Mouse (Mus musculus): ENCODE data around the gene Resf1. TPM values are rescaled to one million over a fixed set of nuclear protein-coding genes. Genes with fewer than 3 reads are reported as not detected.
"Not testable (repeated sequence)": the region's sequence is repeated elsewhere in the genome, so short reads cannot be mapped to it uniquely, and the experiment has no call there.

The Resf1 gene
- polyA plus RNA-seq, 1 experiment from 2014 or later = 41.6 TPM

- H3K4me3 ChIP-seq = no peak overlapping the region
Measured at GRCm38 (mm10) chr6:149311778-149312177, 2.6 kb downstream of the Resf1 start.

DNA sequence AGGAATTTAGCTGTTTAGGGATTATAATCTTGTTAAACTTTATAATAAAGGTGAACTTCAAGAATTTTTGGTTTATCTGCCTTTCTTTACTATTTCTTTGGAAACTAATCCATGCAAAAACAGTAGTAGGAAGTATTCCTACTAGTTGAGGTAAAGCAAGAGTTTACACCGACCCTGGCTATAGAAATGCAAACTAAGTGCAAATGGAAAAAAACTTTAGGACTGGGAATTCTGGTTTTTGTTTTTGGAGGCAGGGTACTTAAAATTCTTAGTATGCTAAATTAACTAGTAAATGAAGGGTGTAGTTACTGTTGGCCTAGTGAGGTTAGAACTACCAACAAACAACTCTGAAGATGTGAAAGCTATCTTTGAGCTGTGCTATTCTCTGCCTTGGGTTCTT is 3.0 kb downstream of the Resf1 start:
- Histone ChIP-seq H3K4me1 (peaks cover 14% of the 10 kb centered on the region), H3K4me3 (no peak overlapping the region), H3K9me3 (no peaks in the 10 kb centered on the region), H3K9ac (no peak overlapping the region), H3K27me3 (replicated peaks) (no peaks in the 10 kb centered on the region), H3K4me2 (replicated peaks) (no peak overlapping the region), H3K27ac (no peak overlapping the region), H3K36me3 (peaks cover 18% of the 10 kb centered on the region; the same call in 1 of the 2 replicates)
- ATAC-seq (ENCODE audit: low FRiP score, low read depth) = no peak
- 61% methylated on average over 1 of the region's 1 CpGs for WGBS

More at GRCm38 (mm10) chr6:149311778-149312177, 2.6 kb downstream of the Resf1 start:
- WGBS = 97% methylated on average over 1 of the region's 1 CpGs
- Histone ChIP-seq H3K4me2 (replicated peaks) (0 out of 2 replicates have a peak overlapping the region, but pooled peaks have one; percentile 9), H3K9me3 (no peaks in the 10 kb centered on the region), H3K27me3 (replicated peaks) (no peaks in the 10 kb centered on the region), H3K36me3 (peaks cover 18% of the 10 kb centered on the region; the same call in 1 of the 2 replicates), H3K9ac (no peak overlapping the region), H3K27ac (no peak overlapping the region), H3K4me1 (peaks cover 14% of the 10 kb centered on the region)
- no peak for ATAC-seq (ENCODE audit: low FRiP score, low read depth)

- peaks cover 35% of the 10 kb centered on the region for H3K36me3 ChIP-seq
Measured at GRCm38 (mm10) chr6:149314918-149315317, 5.7 kb downstream of the Resf1 start.

GRCm38 (mm10) chr6:149323523-149324241 is 14.5 kb downstream of the Resf1 start:
- no peaks in the 10 kb centered on the region for H3K9me3 ChIP-seq
- H3K27me3 ChIP-seq (replicated peaks) = no peaks in the 10 kb centered on the region
- H3K4me2 ChIP-seq (replicated peaks) = no peak overlapping the region
- no peak overlapping the region for H3K27ac ChIP-seq
- peaks cover 74% of the 10 kb centered on the region for H3K36me3 ChIP-seq
- H3K4me1 ChIP-seq = no peaks in the 10 kb centered on the region
- ATAC-seq (ENCODE audit: low FRiP score, low read depth) = no peak
- H3K9ac ChIP-seq = no peak overlapping the region
- WGBS = 95% methylated on average over 4 of the region's 4 CpGs
- no peak overlapping the region for H3K4me3 ChIP-seq

More at GRCm38 (mm10) chr6:149314918-149315317, 5.7 kb downstream of the Resf1 start:
- H3K27ac ChIP-seq = no peak overlapping the region
- H3K4me3 ChIP-seq = no peak overlapping the region
- no peak overlapping the region for H3K9ac ChIP-seq
- H3K27me3 ChIP-seq (replicated peaks) = no peaks in the 10 kb centered on the region
- no peaks in the 10 kb centered on the region for H3K9me3 ChIP-seq
- no peak overlapping the region for H3K4me2 ChIP-seq (replicated peaks)
- no peak for ATAC-seq (ENCODE audit: low FRiP score, low read depth)
- WGBS = 92% methylated on average over 2 of the region's 2 CpGs
- peaks cover 9% of the 10 kb centered on the region; the same call in 1 of the 2 replicates for H3K4me1 ChIP-seq

DNA sequence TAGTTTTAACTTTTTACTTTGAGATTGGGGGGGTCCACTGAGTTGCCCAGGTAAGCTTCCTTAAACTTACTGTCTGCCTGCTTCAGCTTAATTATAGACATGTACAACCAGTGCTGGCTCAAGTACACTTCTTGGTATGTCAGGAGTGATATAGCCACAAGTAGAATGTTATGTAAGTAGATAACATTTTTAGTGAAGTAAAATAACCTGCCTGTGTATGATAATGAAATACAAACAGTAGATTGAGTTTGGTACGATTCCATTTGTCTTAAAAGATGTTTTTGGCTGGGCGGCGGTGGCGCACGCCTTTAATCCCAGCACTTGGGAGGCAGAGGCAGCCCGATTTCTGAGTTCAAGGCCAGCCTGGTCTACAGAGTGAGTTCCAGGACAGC is 15.0 kb downstream of the Resf1 start:
- Histone ChIP-seq H3K27ac (no peak overlapping the region), H3K4me3 (no peak overlapping the region), H3K27me3 (replicated peaks) (no peaks in the 10 kb centered on the region), H3K4me2 (replicated peaks) (no peak overlapping the region), H3K36me3 (peaks cover 78% of the 10 kb centered on the region), H3K9ac (no peak overlapping the region), H3K9me3 (no peaks in the 10 kb centered on the region), H3K4me1 (no peaks in the 10 kb centered on the region)
- ATAC-seq (ENCODE audit: low FRiP score, low read depth) = no peak
- WGBS = 96% methylated on average over 6 of the region's 6 CpGs

GRCm38 (mm10) chr6:149329071-149329470 is 19.9 kb downstream of the Resf1 start:
- H3K27me3 ChIP-seq (replicated peaks) = no peaks in the 10 kb centered on the region
- no peaks in the 10 kb centered on the region for H3K4me1 ChIP-seq
- H3K27ac ChIP-seq = no peak overlapping the region
- H3K9me3 ChIP-seq = no peaks in the 10 kb centered on the region
- H3K4me2 ChIP-seq (replicated peaks) = no peak overlapping the region
- H3K9ac ChIP-seq = no peak overlapping the region
- WGBS = 91% methylated on average over 4 of the region's 4 CpGs
- ATAC-seq (ENCODE audit: low FRiP score, low read depth) = no peak
- peaks cover 71% of the 10 kb centered on the region for H3K36me3 ChIP-seq
- H3K4me3 ChIP-seq = no peak overlapping the region

DNA sequence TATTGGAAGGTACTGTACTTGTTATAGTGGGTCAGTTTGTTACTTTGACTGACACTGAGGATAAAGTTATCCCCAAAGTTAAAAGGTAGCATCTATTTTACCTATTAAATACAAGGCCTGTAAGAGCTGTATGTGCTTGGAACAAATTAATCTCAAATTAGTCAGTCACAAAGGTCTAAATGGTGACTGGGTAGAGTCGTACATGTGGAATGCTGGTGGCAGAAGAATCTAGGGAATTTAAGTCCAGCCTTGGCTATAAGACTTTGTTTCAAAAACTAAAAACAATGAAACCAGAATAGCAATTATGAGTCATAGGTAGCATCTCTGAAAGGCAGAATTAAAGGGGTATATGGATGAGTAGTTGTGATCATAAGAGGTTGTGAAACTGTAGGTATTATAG is 21.1 kb downstream of the Resf1 start:
- Histone ChIP-seq H3K27ac (no peak overlapping the region), H3K27me3 (replicated peaks) (no peaks in the 10 kb centered on the region), H3K9me3 (no peaks in the 10 kb centered on the region), H3K9ac (no peak overlapping the region), H3K4me3 (no peak overlapping the region), H3K4me2 (replicated peaks) (no peak overlapping the region), H3K4me1 (no peaks in the 10 kb centered on the region), H3K36me3 (peaks cover 74% of the 10 kb centered on the region)
- no peak for ATAC-seq (ENCODE audit: low FRiP score, low read depth)
- WGBS = 94% methylated on average over 1 of the region's 1 CpGs

DNA sequence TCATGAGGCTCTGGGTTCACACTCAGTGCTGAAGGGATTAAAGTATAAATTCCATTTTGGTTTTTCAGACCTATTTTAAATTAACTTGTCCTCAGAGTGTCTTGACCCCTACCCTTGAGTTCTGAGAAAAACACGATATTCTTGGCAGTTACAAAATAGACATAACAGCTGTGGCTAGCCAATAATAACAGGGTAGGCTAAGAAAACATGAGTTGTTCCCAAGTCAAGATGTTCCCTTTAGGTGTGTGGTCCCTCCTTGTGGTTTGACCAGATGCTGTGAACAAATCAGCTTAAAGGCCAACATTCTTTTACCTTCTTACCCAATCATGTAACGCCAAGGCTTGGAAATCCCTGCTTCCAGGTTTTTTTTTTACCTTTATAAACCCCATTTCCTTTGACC is 23.8 kb downstream of the Resf1 start:
- H3K27ac ChIP-seq = no peak overlapping the region
- peaks cover 63% of the 10 kb centered on the region for H3K36me3 ChIP-seq
- no peak for ATAC-seq (ENCODE audit: low FRiP score, low read depth)

DNA sequence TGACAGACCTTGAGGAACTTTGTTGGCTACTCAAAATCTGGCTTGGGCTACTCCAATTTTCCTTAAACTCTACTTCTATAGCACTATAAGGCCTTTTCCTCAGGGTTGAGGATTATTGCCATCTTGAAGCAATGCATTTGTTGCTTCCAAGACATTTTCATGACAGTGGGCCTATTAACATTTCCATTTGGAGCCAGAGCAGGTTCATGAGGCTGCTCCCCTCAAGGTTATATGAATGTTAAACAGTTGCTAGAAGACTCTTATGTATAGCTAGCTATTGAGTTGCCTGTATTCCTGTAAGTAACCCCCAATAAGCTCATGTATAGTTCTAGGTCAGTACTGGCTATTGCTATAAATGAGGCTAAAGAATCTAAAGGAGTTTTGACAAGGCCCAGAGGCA is 28.8 kb downstream of the Resf1 start:
- Histone ChIP-seq H3K36me3 (peaks cover 36% of the 10 kb centered on the region), H3K27ac (no peak overlapping the region), H3K4me2 (replicated peaks) (no peak overlapping the region), H3K9ac (no peak overlapping the region), H3K4me1 (no peaks in the 10 kb centered on the region), H3K4me3 (no peak overlapping the region), H3K27me3 (replicated peaks) (no peaks in the 10 kb centered on the region), H3K9me3 (no peaks in the 10 kb centered on the region)
- ATAC-seq (ENCODE audit: low FRiP score, low read depth) = no peak

More for the DNA sequence above, 23.8 kb downstream of the Resf1 start:
- no peaks in the 10 kb centered on the region for H3K4me1 ChIP-seq
- no peak overlapping the region for H3K9ac ChIP-seq
- no peak overlapping the region for H3K4me2 ChIP-seq (replicated peaks)
- 89% methylated on average over 2 of the region's 2 CpGs for WGBS
- no peaks in the 10 kb centered on the region for H3K9me3 ChIP-seq
- H3K27me3 ChIP-seq (replicated peaks) = no peaks in the 10 kb centered on the region
- H3K4me3 ChIP-seq = no peak overlapping the region

DNA sequence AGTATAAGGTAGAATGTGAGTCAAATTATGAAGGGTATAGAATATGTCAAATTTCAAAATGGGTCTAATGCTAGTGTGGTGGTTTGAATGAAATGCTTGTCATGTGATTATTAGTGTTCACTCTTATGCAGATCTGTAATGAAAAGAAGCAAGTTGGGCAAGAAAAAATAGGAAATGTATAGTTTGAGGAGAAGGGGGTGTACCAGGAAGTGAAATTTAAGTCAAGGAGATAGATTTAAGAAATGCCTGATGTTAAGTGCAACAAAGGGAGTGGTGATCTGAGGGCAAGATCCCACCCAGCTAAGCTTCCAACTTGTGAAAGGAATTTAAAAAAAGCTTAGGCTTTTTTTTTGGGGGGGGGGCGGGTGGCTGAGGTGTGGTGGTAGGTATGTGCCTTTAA is 29.4 kb downstream of the Resf1 start:
- no peaks in the 10 kb centered on the region for H3K4me1 ChIP-seq
- no peak overlapping the region for H3K4me2 ChIP-seq (replicated peaks)
- H3K36me3 ChIP-seq = peaks cover 30% of the 10 kb centered on the region
- H3K9me3 ChIP-seq = no peaks in the 10 kb centered on the region
- no peak overlapping the region for H3K4me3 ChIP-seq
- no peak for ATAC-seq (ENCODE audit: low FRiP score, low read depth)
- H3K27ac ChIP-seq = no peak overlapping the region
- WGBS = 85% methylated on average over 1 of the region's 1 CpGs
- no peaks in the 10 kb centered on the region for H3K27me3 ChIP-seq (replicated peaks)
- no peak overlapping the region for H3K9ac ChIP-seq

DNA sequence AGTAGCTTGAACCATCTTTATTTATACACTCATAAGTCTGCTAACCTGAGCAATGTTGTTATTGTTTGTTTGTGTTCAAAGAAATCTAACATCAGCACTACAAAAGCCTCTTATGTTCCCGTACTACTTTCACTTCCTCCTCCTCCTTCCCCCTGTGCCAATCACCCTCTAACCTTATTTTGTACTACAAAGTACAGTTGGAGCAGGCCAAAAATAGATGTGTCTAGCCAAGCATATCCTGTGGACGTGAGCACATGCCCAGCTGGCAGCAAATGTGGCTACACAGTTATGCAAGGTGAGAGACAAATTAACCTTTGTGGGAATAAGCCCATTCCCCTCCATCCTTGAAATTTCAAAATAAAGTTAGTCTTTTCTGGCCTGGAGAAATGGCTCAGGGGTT is 34.6 kb downstream of the Resf1 start:
- 82% methylated on average over 2 of the region's 2 CpGs for WGBS
- ATAC-seq (ENCODE audit: low FRiP score, low read depth) = no peak
- H3K4me3 ChIP-seq = no peak overlapping the region
- H3K9ac ChIP-seq = no peak overlapping the region
- no peak overlapping the region for H3K4me2 ChIP-seq (replicated peaks)
- no peaks in the 10 kb centered on the region for H3K36me3 ChIP-seq
- H3K9me3 ChIP-seq = no peaks in the 10 kb centered on the region
- no peaks in the 10 kb centered on the region for H3K4me1 ChIP-seq
- no peak overlapping the region for H3K27ac ChIP-seq
- no peaks in the 10 kb centered on the region for H3K27me3 ChIP-seq (replicated peaks)

DNA sequence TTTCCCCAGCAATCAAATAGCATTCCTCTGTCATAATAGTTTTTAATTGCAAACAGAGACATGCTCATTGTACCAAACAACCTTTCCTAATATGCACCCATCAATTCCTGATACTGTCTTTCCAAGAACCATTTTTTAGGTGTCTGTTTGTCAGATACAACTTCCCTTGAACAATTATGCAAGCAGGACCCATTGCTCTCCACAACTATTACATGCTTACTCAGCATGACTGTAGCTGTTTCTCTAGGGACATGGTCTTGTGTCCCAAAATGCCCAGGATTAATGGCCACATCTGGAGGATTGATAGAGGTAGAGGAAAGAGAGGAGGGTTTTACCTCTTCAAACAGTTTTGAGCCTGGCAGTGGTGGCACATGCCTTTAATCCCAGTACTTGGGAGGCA is 35.2 kb downstream of the Resf1 start:
- ATAC-seq (ENCODE audit: low FRiP score, low read depth) = no peak
- H3K4me1 ChIP-seq = no peaks in the 10 kb centered on the region
- H3K27ac ChIP-seq = no peak overlapping the region
- H3K9ac ChIP-seq = no peak overlapping the region
- no peak overlapping the region for H3K4me2 ChIP-seq (replicated peaks)
- H3K9me3 ChIP-seq = no peaks in the 10 kb centered on the region
- no peaks in the 10 kb centered on the region for H3K27me3 ChIP-seq (replicated peaks)
- H3K36me3 ChIP-seq = no peaks in the 10 kb centered on the region
- no peak overlapping the region for H3K4me3 ChIP-seq

GRCm38 (mm10) chr6:149348211-149348610 is 39.0 kb downstream of the Resf1 start:
- H3K27me3 ChIP-seq (replicated peaks); ATAC-seq (ENCODE audit: low FRiP score, low read depth); H3K4me1 ChIP-seq: not testable (repeated sequence)

More at GRCm38 (mm10) chr6:149348211-149348610, 39.0 kb downstream of the Resf1 start:
- WGBS = 94% methylated on average over 6 of the region's 6 CpGs
- not testable (repeated sequence) for H3K9me3 ChIP-seq; H3K27ac ChIP-seq; H3K36me3 ChIP-seq; H3K9ac ChIP-seq; H3K4me2 ChIP-seq (replicated peaks); H3K4me3 ChIP-seq

Data from neural tube, embryonic 12.5 days (tissue).